Mouse (Mus musculus): Measurements from ENCODE around the gene Dscam. TPM values are rescaled to one million over a fixed set of nuclear protein-coding genes. Genes with fewer than 3 reads are reported as not detected.

Dscam gene
- polyA plus RNA-seq, 1 experiment = 0.03 TPM

- no peaks in the 10 kb centered on the region for H3K36me3 ChIP-seq (ENCODE audit: control insufficient read depth, insufficient read depth, low read length)
- H3K4me1 ChIP-seq (ENCODE audit: control insufficient read depth, insufficient read depth, insufficient read length, low read length) = peaks cover 4% of the 10 kb centered on the region; the same call in 1 of the 2 replicates
- no peak overlapping the region for H3K4me3 ChIP-seq (ENCODE audit: low read depth, low read length)
- TF ChIP-seq POLR2A (IDR thresholded peaks at IDR 0.05; ENCODE audit: low read depth, low read length) = no peak
- TF ChIP-seq CTCF (IDR thresholded peaks at IDR 0.05; ENCODE audit: extremely low read depth, insufficient read length, insufficient replicate concordance, low read depth, low read length) = no peak
- WGBS = 81% methylated on average over 3 of the region's 3 CpGs
- H3K27me3 ChIP-seq (ENCODE audit: control insufficient read depth, insufficient read depth, low read length) = no peaks in the 10 kb centered on the region
- H3K27ac ChIP-seq (ENCODE audit: insufficient read depth, low read depth, low read length) = no peak overlapping the region
Observed at GRCm38 (mm10) chr16:96959695-96960094, 210.9 kb downstream of the Dscam start.

GRCm38 (mm10) chr16:96945468-96946302 is 224.9 kb downstream of the Dscam start:
- Histone ChIP-seq H3K27me3 (ENCODE audit: control insufficient read depth, insufficient read depth, low read length) (no peaks in the 10 kb centered on the region), H3K27ac (ENCODE audit: insufficient read depth, low read depth, low read length) (no peak overlapping the region), H3K4me1 (ENCODE audit: control insufficient read depth, insufficient read depth, insufficient read length, low read length) (peaks cover 2% of the 10 kb centered on the region; the same call in 1 of the 2 replicates), H3K4me3 (ENCODE audit: low read depth, low read length) (no peak overlapping the region), H3K36me3 (ENCODE audit: control insufficient read depth, insufficient read depth, low read length) (no peaks in the 10 kb centered on the region)
- WGBS = 74% methylated on average over 11 of the region's 11 CpGs
- TF ChIP-seq CTCF (IDR thresholded peaks at IDR 0.05; ENCODE audit: extremely low read depth, insufficient read length, insufficient replicate concordance, low read depth, low read length) (no peak), POLR2A (IDR thresholded peaks at IDR 0.05; ENCODE audit: low read depth, low read length) (no peak)

GRCm38 (mm10) chr16:96943648-96944047 is 226.9 kb downstream of the Dscam start:
- Histone ChIP-seq H3K27ac (ENCODE audit: insufficient read depth, low read depth, low read length) (no peak overlapping the region), H3K4me1 (ENCODE audit: control insufficient read depth, insufficient read depth, insufficient read length, low read length) (peaks cover 2% of the 10 kb centered on the region; the same call in 1 of the 2 replicates), H3K4me3 (ENCODE audit: low read depth, low read length) (no peak overlapping the region), H3K27me3 (ENCODE audit: control insufficient read depth, insufficient read depth, low read length) (no peaks in the 10 kb centered on the region), H3K36me3 (ENCODE audit: control insufficient read depth, insufficient read depth, low read length) (no peaks in the 10 kb centered on the region)
- WGBS = 61% methylated on average over 2 of the region's 2 CpGs
- no peak for TF ChIP-seq CTCF (IDR thresholded peaks at IDR 0.05; ENCODE audit: extremely low read depth, insufficient read length, insufficient replicate concordance, low read depth, low read length)
- no peak for TF ChIP-seq POLR2A (IDR thresholded peaks at IDR 0.05; ENCODE audit: low read depth, low read length)

GRCm38 (mm10) chr16:96934795-96935194 is 235.8 kb downstream of the Dscam start:
- H3K4me3 ChIP-seq (ENCODE audit: low read depth, low read length) = no peak overlapping the region
- H3K27ac ChIP-seq (ENCODE audit: insufficient read depth, low read depth, low read length) = no peak overlapping the region
- no peaks in the 10 kb centered on the region for H3K4me1 ChIP-seq (ENCODE audit: control insufficient read depth, insufficient read depth, insufficient read length, low read length)
- TF ChIP-seq POLR2A (IDR thresholded peaks at IDR 0.05; ENCODE audit: low read depth, low read length) = no peak
- WGBS = 88% methylated on average over 2 of the region's 2 CpGs
- no peaks in the 10 kb centered on the region for H3K27me3 ChIP-seq (ENCODE audit: control insufficient read depth, insufficient read depth, low read length)
- H3K36me3 ChIP-seq (ENCODE audit: control insufficient read depth, insufficient read depth, low read length) = no peaks in the 10 kb centered on the region

- TF ChIP-seq CTCF (IDR thresholded peaks at IDR 0.05; ENCODE audit: extremely low read depth, insufficient read length, insufficient replicate concordance, low read depth, low read length) (no peak), POLR2A (IDR thresholded peaks at IDR 0.05; ENCODE audit: low read depth, low read length) (no peak)
- H3K4me1 ChIP-seq (ENCODE audit: control insufficient read depth, insufficient read depth, insufficient read length, low read length) = no peaks in the 10 kb centered on the region
- no peaks in the 10 kb centered on the region for H3K36me3 ChIP-seq (ENCODE audit: control insufficient read depth, insufficient read depth, low read length)
- 78% methylated on average over 6 of the region's 6 CpGs for WGBS
- H3K27me3 ChIP-seq (ENCODE audit: control insufficient read depth, insufficient read depth, low read length) = no peaks in the 10 kb centered on the region
- H3K4me3 ChIP-seq (ENCODE audit: low read depth, low read length) = no peak overlapping the region
- H3K27ac ChIP-seq (ENCODE audit: insufficient read depth, low read depth, low read length) = no peak overlapping the region
Observed at GRCm38 (mm10) chr16:96932211-96932610, 238.3 kb downstream of the Dscam start.

- H3K36me3 ChIP-seq (ENCODE audit: control insufficient read depth, insufficient read depth, low read length) = no peaks in the 10 kb centered on the region
- no peak overlapping the region for H3K4me3 ChIP-seq (ENCODE audit: low read depth, low read length)
- no peaks in the 10 kb centered on the region for H3K27me3 ChIP-seq (ENCODE audit: control insufficient read depth, insufficient read depth, low read length)
- no peak for TF ChIP-seq POLR2A (IDR thresholded peaks at IDR 0.05; ENCODE audit: low read depth, low read length)
- no peak for TF ChIP-seq CTCF (IDR thresholded peaks at IDR 0.05; ENCODE audit: extremely low read depth, insufficient read length, insufficient replicate concordance, low read depth, low read length)
- H3K4me1 ChIP-seq (ENCODE audit: control insufficient read depth, insufficient read depth, insufficient read length, low read length) = no peaks in the 10 kb centered on the region
- WGBS = 84% methylated on average over 2 of the region's 2 CpGs
- no peak overlapping the region for H3K27ac ChIP-seq (ENCODE audit: insufficient read depth, low read depth, low read length)
Observed at GRCm38 (mm10) chr16:96931771-96932170, 238.8 kb downstream of the Dscam start.

GRCm38 (mm10) chr16:96928011-96928410 is 242.5 kb downstream of the Dscam start:
- H3K27me3 ChIP-seq (ENCODE audit: control insufficient read depth, insufficient read depth, low read length) = no peaks in the 10 kb centered on the region
- no peak overlapping the region for H3K4me3 ChIP-seq (ENCODE audit: low read depth, low read length)
- no peaks in the 10 kb centered on the region for H3K4me1 ChIP-seq (ENCODE audit: control insufficient read depth, insufficient read depth, insufficient read length, low read length)
- 85% methylated on average over 1 of the region's 1 CpGs for WGBS
- no peak overlapping the region for H3K27ac ChIP-seq (ENCODE audit: insufficient read depth, low read depth, low read length)
- TF ChIP-seq POLR2A (IDR thresholded peaks at IDR 0.05; ENCODE audit: low read depth, low read length) = no peak
- TF ChIP-seq CTCF (IDR thresholded peaks at IDR 0.05; ENCODE audit: extremely low read depth, insufficient read length, insufficient replicate concordance, low read depth, low read length) = no peak
- no peaks in the 10 kb centered on the region for H3K36me3 ChIP-seq (ENCODE audit: control insufficient read depth, insufficient read depth, low read length)
